Mouse (Mus musculus) adrenal gland, postnatal 25 days (tissue): Measurements from ENCODE around the gene Glo1. TPM values are rescaled to one million over a fixed set of nuclear protein-coding genes. Genes with fewer than 3 reads are reported as not detected.

ENCODE experiments used
- total RNA-seq: library from RNA; stranded (reverse); gene quantifications from 2 replicates; pipeline ENCODE4 v1.2.3, GENCODE M21; 2021

The Glo1 gene
- total RNA-seq, 1 experiment from 2014 or later: 142 TPM

Other genes with a start within 250 kb of the Glo1 start
- gene Btbd9, start 50.4 kb downstream of the Glo1 start, total RNA-seq: 40.1 and 41.3 TPM in 2 replicates
- gene Dnah8, start 2.5 kb downstream of the Glo1 start, total RNA-seq: 0.33 and 0.64 TPM in 2 replicates